Mouse (Mus musculus): ENCODE measurements around the gene Plekha4. TPM values are rescaled to one million over a fixed set of nuclear protein-coding genes. Genes with fewer than 3 reads are reported as not detected.

The Plekha4 gene
- 12.8 TPM for polyA plus RNA-seq (2014; fragmentation: Illumina TruSeq; extraction: RNeasy Lipid Tissue Mini Kit (QIAGEN cat#74804); ENCODE audit: low read depth, low replicate concordance)

GRCm38 (mm10) chr7:45525809-45526473 is at the start of gene Plekha4, which contains the start of gene Ppp1r15a:
TSS of gene Plekha4 (plus strand) at chr7:45526330.
TSS of gene Ppp1r15a (minus strand) at chr7:45526268.

GRCm38 (mm10) chr7:45481374-45481927 is 44.7 kb upstream of the Plekha4 start, which contains the start of gene Tulp2:
TSS of gene Tulp2 (plus strand) at chr7:45481877.

GRCm38 (mm10) chr7:45486761-45487415 is 39.2 kb upstream of the Plekha4 start, which contains the start of gene Gm45808:
TSS of gene Gm45808 (minus strand) at chr7:45486811.

GRCm38 (mm10) chr7:45488293-45489204 is 37.6 kb upstream of the Plekha4 start, which contains the start of gene Dhdh:
TSS of gene Dhdh (minus strand) at chr7:45488805.

GRCm38 (mm10) chr7:45509912-45510787 is 16.0 kb upstream of the Plekha4 start, which contains the start of gene Nucb1:
TSS of gene Nucb1 (minus strand) at chr7:45510406.

GRCm38 (mm10) chr7:45554744-45555143 is 28.6 kb downstream of the Plekha4 start, which contains the start of gene Hsd17b14:
TSS of gene Hsd17b14 (plus strand) at chr7:45554893.

GRCm38 (mm10) chr7:45570103-45570741 is 44.1 kb downstream of the Plekha4 start, which contains the start of gene Bcat2:
TSS of gene Bcat2 (plus strand) at chr7:45570153.

Other genes starting within 250 kb of the Plekha4 start
- gene Slc6a21, start 248.8 kb upstream of the Plekha4 start, polyA plus RNA-seq (2014; fragmentation: Illumina TruSeq; extraction: RNeasy Lipid Tissue Mini Kit (QIAGEN cat#74804); ENCODE audit: low read depth, low replicate concordance) = 9.4 TPM
- gene Trpm4, start 192.6 kb upstream of the Plekha4 start, polyA plus RNA-seq (2014; fragmentation: Illumina TruSeq; extraction: RNeasy Lipid Tissue Mini Kit (QIAGEN cat#74804); ENCODE audit: low read depth, low replicate concordance) = 41.0 TPM
- gene Hrc, start 191.0 kb upstream of the Plekha4 start, polyA plus RNA-seq (2014; fragmentation: Illumina TruSeq; extraction: RNeasy Lipid Tissue Mini Kit (QIAGEN cat#74804); ENCODE audit: low read depth, low replicate concordance) = 0.65 TPM
- 3.5 TPM for gene Ppfia3, start 159.3 kb upstream of the Plekha4 start, polyA plus RNA-seq (2014; fragmentation: Illumina TruSeq; extraction: RNeasy Lipid Tissue Mini Kit (QIAGEN cat#74804); ENCODE audit: low read depth, low replicate concordance)
- 5.1 TPM for gene Lin7b, start 155.7 kb upstream of the Plekha4 start, polyA plus RNA-seq (2014; fragmentation: Illumina TruSeq; extraction: RNeasy Lipid Tissue Mini Kit (QIAGEN cat#74804); ENCODE audit: low read depth, low replicate concordance)
- gene Snrnp70, start 130.6 kb upstream of the Plekha4 start, polyA plus RNA-seq (2014; fragmentation: Illumina TruSeq; extraction: RNeasy Lipid Tissue Mini Kit (QIAGEN cat#74804); ENCODE audit: low read depth, low replicate concordance) = 288 TPM
- gene Kcna7, start 120.7 kb upstream of the Plekha4 start, polyA plus RNA-seq (2014; fragmentation: Illumina TruSeq; extraction: RNeasy Lipid Tissue Mini Kit (QIAGEN cat#74804); ENCODE audit: low read depth, low replicate concordance) = not detected
- gene Ntf5, start 112.6 kb upstream of the Plekha4 start, polyA plus RNA-seq (2014; fragmentation: Illumina TruSeq; extraction: RNeasy Lipid Tissue Mini Kit (QIAGEN cat#74804); ENCODE audit: low read depth, low replicate concordance) = 2.6 TPM
- gene Lhb, start 105.5 kb upstream of the Plekha4 start, polyA plus RNA-seq (2014; fragmentation: Illumina TruSeq; extraction: RNeasy Lipid Tissue Mini Kit (QIAGEN cat#74804); ENCODE audit: low read depth, low replicate concordance) = 1.4 TPM
- 41.6 TPM for gene Gys1, start 91.5 kb upstream of the Plekha4 start, polyA plus RNA-seq (2014; fragmentation: Illumina TruSeq; extraction: RNeasy Lipid Tissue Mini Kit (QIAGEN cat#74804); ENCODE audit: low read depth, low replicate concordance)
- gene Ruvbl2, start 88.2 kb upstream of the Plekha4 start, polyA plus RNA-seq (2014; fragmentation: Illumina TruSeq; extraction: RNeasy Lipid Tissue Mini Kit (QIAGEN cat#74804); ENCODE audit: low read depth, low replicate concordance) = 33.5 TPM
- 2,850 TPM for gene Ftl1, start 66.4 kb upstream of the Plekha4 start, polyA plus RNA-seq (2014; fragmentation: Illumina TruSeq; extraction: RNeasy Lipid Tissue Mini Kit (QIAGEN cat#74804); ENCODE audit: low read depth, low replicate concordance)
- gene Bax, start 59.4 kb upstream of the Plekha4 start, polyA plus RNA-seq (2014; fragmentation: Illumina TruSeq; extraction: RNeasy Lipid Tissue Mini Kit (QIAGEN cat#74804); ENCODE audit: low read depth, low replicate concordance) = 61.4 TPM
- 11.4 TPM for gene Tulp2, start 44.5 kb upstream of the Plekha4 start, polyA plus RNA-seq (2014; fragmentation: Illumina TruSeq; extraction: RNeasy Lipid Tissue Mini Kit (QIAGEN cat#74804); ENCODE audit: low read depth, low replicate concordance)
- 4.7 TPM for gene Gm45808, start 39.5 kb upstream of the Plekha4 start, polyA plus RNA-seq (2014; fragmentation: Illumina TruSeq; extraction: RNeasy Lipid Tissue Mini Kit (QIAGEN cat#74804); ENCODE audit: low read depth, low replicate concordance)
- 23.6 TPM for gene Dhdh, start 37.5 kb upstream of the Plekha4 start, polyA plus RNA-seq (2014; fragmentation: Illumina TruSeq; extraction: RNeasy Lipid Tissue Mini Kit (QIAGEN cat#74804); ENCODE audit: low read depth, low replicate concordance)
- gene Nucb1, start 15.9 kb upstream of the Plekha4 start, polyA plus RNA-seq (2014; fragmentation: Illumina TruSeq; extraction: RNeasy Lipid Tissue Mini Kit (QIAGEN cat#74804); ENCODE audit: low read depth, low replicate concordance) = 558 TPM
- 23.3 TPM for gene Ppp1r15a, start 62 bp upstream of the Plekha4 start, polyA plus RNA-seq (2014; fragmentation: Illumina TruSeq; extraction: RNeasy Lipid Tissue Mini Kit (QIAGEN cat#74804); ENCODE audit: low read depth, low replicate concordance)
- gene Hsd17b14, start 28.6 kb downstream of the Plekha4 start, polyA plus RNA-seq (2014; fragmentation: Illumina TruSeq; extraction: RNeasy Lipid Tissue Mini Kit (QIAGEN cat#74804); ENCODE audit: low read depth, low replicate concordance) = 1.0 TPM
- gene Bcat2, start 43.8 kb downstream of the Plekha4 start, polyA plus RNA-seq (2014; fragmentation: Illumina TruSeq; extraction: RNeasy Lipid Tissue Mini Kit (QIAGEN cat#74804); ENCODE audit: low read depth, low replicate concordance) = 110 TPM
- 0.58 TPM for gene Fgf21, start 89.2 kb downstream of the Plekha4 start, polyA plus RNA-seq (2014; fragmentation: Illumina TruSeq; extraction: RNeasy Lipid Tissue Mini Kit (QIAGEN cat#74804); ENCODE audit: low read depth, low replicate concordance)
- 14.4 TPM for gene Fut1, start 91.0 kb downstream of the Plekha4 start, polyA plus RNA-seq (2014; fragmentation: Illumina TruSeq; extraction: RNeasy Lipid Tissue Mini Kit (QIAGEN cat#74804); ENCODE audit: low read depth, low replicate concordance)
- gene Izumo1, start 95.5 kb downstream of the Plekha4 start, polyA plus RNA-seq (2014; fragmentation: Illumina TruSeq; extraction: RNeasy Lipid Tissue Mini Kit (QIAGEN cat#74804); ENCODE audit: low read depth, low replicate concordance) = 1.6 TPM
- gene Rasip1, start 101.2 kb downstream of the Plekha4 start, polyA plus RNA-seq (2014; fragmentation: Illumina TruSeq; extraction: RNeasy Lipid Tissue Mini Kit (QIAGEN cat#74804); ENCODE audit: low read depth, low replicate concordance) = 11.0 TPM
- 4.0 TPM for gene Mamstr, start 113.6 kb downstream of the Plekha4 start, polyA plus RNA-seq (2014; fragmentation: Illumina TruSeq; extraction: RNeasy Lipid Tissue Mini Kit (QIAGEN cat#74804); ENCODE audit: low read depth, low replicate concordance)
- gene Fut2, start 140.1 kb downstream of the Plekha4 start, polyA plus RNA-seq (2014; fragmentation: Illumina TruSeq; extraction: RNeasy Lipid Tissue Mini Kit (QIAGEN cat#74804); ENCODE audit: low read depth, low replicate concordance) = 2.3 TPM
- gene Ntn5, start 157.7 kb downstream of the Plekha4 start, polyA plus RNA-seq (2014; fragmentation: Illumina TruSeq; extraction: RNeasy Lipid Tissue Mini Kit (QIAGEN cat#74804); ENCODE audit: low read depth, low replicate concordance) = 0.78 TPM
- gene Sec1, start 168.1 kb downstream of the Plekha4 start, polyA plus RNA-seq (2014; fragmentation: Illumina TruSeq; extraction: RNeasy Lipid Tissue Mini Kit (QIAGEN cat#74804); ENCODE audit: low read depth, low replicate concordance) = 1.8 TPM
- 5.3 TPM for gene Car11, start 173.5 kb downstream of the Plekha4 start, polyA plus RNA-seq (2014; fragmentation: Illumina TruSeq; extraction: RNeasy Lipid Tissue Mini Kit (QIAGEN cat#74804); ENCODE audit: low read depth, low replicate concordance)
- 19.7 TPM for gene Dbp, start 178.8 kb downstream of the Plekha4 start, polyA plus RNA-seq (2014; fragmentation: Illumina TruSeq; extraction: RNeasy Lipid Tissue Mini Kit (QIAGEN cat#74804); ENCODE audit: low read depth, low replicate concordance)
- 966 TPM for gene Rpl18, start 189.1 kb downstream of the Plekha4 start, polyA plus RNA-seq (2014; fragmentation: Illumina TruSeq; extraction: RNeasy Lipid Tissue Mini Kit (QIAGEN cat#74804); ENCODE audit: low read depth, low replicate concordance)
- gene Sphk2, start 191.7 kb downstream of the Plekha4 start, polyA plus RNA-seq (2014; fragmentation: Illumina TruSeq; extraction: RNeasy Lipid Tissue Mini Kit (QIAGEN cat#74804); ENCODE audit: low read depth, low replicate concordance) = 31.4 TPM
- gene Fam83e, start 194.9 kb downstream of the Plekha4 start, polyA plus RNA-seq (2014; fragmentation: Illumina TruSeq; extraction: RNeasy Lipid Tissue Mini Kit (QIAGEN cat#74804); ENCODE audit: low read depth, low replicate concordance) = 3.7 TPM
- 2.2 TPM for gene Spaca4, start 199.5 kb downstream of the Plekha4 start, polyA plus RNA-seq (2014; fragmentation: Illumina TruSeq; extraction: RNeasy Lipid Tissue Mini Kit (QIAGEN cat#74804); ENCODE audit: low read depth, low replicate concordance)